Mouse (Mus musculus): ENCODE data around the gene Ptprk. TPM values are rescaled to one million over a fixed set of nuclear protein-coding genes. Genes with fewer than 3 reads are reported as not detected.
A peak's percentile ranks its signal among the peaks of the same experiment; 100 is the strongest.

Ptprk gene
- total RNA-seq, 2 experiments from 2014 or later, result 78.3 to 87.8 TPM

DNA sequence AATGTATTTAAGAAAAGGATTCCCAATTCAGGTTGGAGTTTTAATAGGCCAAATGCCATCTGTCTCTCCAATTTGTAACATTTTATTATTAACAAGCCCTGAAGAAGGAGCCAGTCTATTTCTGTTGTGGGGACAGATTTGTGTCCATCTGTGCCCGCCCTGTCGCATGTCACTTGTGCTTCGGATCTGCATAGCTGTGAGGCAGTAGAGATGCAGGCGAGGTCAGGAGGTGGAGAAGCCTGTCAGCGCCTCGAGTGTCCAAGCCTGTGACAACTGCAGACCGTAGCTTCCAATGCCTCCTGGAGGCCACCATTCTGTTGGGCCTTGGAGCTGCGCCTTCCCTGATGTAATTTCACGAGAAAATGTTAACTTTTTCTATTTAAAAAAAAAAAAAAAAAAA is 417.6 kb downstream of the Ptprk start:
- intact Hi-C loops (cut with DNase I), result no loop called here
- DNase-seq (ENCODE audit: low spot score in 2 of 2), result no peak

DNA sequence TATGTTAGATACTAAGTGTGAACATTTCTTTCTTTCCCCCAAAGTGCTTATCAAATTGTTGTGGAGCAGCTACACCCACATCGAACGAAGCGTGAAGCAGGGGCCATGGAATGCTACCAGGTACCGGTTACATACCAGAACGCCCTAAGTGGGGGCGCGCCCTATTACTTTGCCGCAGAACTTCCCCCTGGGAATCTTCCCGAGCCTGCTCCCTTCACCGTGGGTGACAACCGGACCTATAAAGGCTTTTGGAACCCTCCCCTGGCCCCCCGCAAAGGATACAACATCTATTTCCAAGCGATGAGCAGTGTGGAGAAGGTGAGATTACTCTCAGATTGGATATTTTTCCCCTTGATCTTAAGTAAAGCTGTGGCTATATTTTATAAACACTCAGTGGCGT is 418.2 kb downstream of the Ptprk start:
- no peak for DNase-seq (ENCODE audit: low spot score in 2 of 2)
- intact Hi-C loops (cut with DNase I), result no loop called here

GRCm38 (mm10) chr10:28493271-28493861 is 418.7 kb downstream of the Ptprk start:
- peak; percentile 56 to 85 for DNase-seq (ENCODE audit: low spot score in 2 of 2)
- intact Hi-C loops (cut with DNase I), result no loop called here

DNA sequence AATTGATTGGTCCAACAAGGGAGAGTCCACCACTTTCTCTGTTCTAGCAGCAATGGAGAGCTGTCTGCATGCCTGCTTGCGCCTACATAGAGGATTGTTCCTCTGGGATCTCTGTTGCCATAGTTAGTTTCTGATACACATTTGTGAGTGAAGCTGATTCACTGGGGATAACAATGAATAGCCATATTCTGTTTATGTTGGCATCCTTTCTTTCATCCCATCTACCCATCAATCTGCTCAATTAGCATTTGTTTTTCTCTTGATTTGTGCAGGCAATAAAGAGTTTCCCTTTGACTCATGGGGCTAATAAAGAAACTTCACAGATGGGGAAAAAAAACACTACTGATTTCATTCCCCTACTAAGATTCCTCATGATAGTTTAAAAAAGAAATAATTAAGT is 423.2 kb downstream of the Ptprk start:
- intact Hi-C loops (cut with DNase I), result no loop called here

GRCm38 (mm10) chr10:28498504-28498903 is 423.9 kb downstream of the Ptprk start:
- DNase-seq (ENCODE audit: low spot score in 2 of 2), result no peak
- intact Hi-C loops (cut with DNase I), result no loop called here

More for the DNA sequence above, 423.2 kb downstream of the Ptprk start:
- no peak for DNase-seq (ENCODE audit: low spot score in 2 of 2)

DNA sequence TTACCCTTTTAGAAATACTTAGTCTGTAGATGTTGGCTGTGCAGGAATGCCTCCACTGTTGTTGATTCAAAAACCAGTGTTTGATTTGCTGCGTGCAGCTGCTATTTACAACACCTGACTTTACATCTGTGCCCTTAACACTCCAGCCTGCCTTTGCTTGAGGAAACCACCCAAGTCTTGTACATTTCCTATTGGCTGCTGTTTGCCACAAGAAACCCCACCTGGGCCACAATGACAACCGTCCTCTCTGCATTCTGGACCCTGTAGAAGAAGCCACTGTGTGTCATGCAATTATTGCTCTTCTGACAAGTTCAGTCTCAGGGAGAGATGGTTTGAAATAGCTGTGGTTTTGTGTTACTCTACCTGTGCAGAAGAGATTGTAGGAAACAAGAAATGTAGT is 439.0 kb downstream of the Ptprk start:
- intact Hi-C loops (cut with DNase I), result no loop called here

DNA sequence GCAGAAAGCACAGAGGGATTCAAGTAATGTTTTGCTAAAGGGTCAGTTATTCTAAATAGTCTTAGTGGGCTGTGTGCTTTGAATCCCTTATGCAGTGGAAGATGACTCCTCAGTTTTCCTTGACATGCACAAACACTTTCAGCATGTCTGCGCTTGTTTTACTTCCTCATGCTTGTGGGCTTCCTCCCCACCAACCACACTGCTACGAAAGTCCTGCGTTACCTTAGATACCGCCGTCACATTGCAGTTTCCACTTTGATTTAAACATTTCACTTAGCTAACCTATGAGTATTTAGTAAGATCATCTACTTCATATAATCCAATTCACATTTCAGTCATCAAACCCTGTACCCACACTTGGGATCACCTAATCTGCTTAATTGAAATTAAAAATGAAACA is 441.5 kb downstream of the Ptprk start:
- intact Hi-C loops (cut with DNase I), result no loop called here
- no peak for DNase-seq (ENCODE audit: low spot score in 2 of 2)

More for the DNA sequence above, 439.0 kb downstream of the Ptprk start:
- DNase-seq (ENCODE audit: low spot score in 2 of 2), result no peak

- DNase-seq (ENCODE audit: low spot score in 2 of 2), result no peak
- intact Hi-C loops (cut with DNase I), result no loop called here
Measured at GRCm38 (mm10) chr10:28518297-28518696, 443.7 kb downstream of the Ptprk start.

DNA sequence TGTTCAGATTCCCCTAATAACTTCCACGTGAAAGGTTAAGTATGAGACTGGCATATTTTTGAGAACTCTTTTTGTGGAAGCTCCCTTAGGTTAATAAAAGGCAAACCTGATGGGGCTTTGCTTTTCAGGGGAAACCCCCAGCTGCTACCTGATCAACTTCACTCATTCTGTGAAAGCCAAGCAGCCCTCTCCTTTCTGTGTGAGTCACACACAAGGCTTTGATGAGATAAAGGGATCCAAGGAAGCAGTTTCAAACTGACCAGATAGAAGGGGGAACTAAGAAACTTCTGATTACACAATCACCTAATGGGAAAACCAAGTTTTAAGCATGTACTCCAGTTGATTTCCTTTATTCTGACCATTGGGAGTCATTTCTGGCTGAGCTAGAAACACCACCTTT is 445.2 kb downstream of the Ptprk start:
- no peak for DNase-seq (ENCODE audit: low spot score in 2 of 2)
- intact Hi-C loops (cut with DNase I), result no loop called here

GRCm38 (mm10) chr10:28523992-28524735 is 449.5 kb downstream of the Ptprk start:
- intact Hi-C loops (cut with DNase I), result no loop called here
- peak; percentile 24 to 34 for DNase-seq (ENCODE audit: low spot score in 2 of 2)

DNA sequence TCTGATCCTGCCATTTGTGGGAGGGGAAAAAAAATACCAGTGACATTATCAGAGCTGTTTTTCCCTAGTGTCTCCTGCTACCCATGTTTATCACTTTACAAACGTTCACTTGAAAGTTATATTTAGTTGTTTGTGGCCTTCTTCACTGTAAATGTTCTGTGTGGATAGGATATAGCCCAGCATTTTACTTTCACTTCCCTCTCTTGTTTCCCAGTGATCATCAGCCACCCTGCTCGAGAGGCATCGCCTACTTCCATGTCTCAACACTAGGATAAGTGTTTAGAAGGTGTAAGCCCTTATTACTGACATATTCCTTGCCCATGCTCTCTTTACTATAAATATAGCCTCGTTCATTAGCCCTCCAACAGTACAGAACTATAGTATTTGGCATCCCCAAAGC is 466.0 kb downstream of the Ptprk start:
- intact Hi-C loops (cut with DNase I), result no loop called here
- DNase-seq (ENCODE audit: low spot score in 2 of 2), result no peak

DNA sequence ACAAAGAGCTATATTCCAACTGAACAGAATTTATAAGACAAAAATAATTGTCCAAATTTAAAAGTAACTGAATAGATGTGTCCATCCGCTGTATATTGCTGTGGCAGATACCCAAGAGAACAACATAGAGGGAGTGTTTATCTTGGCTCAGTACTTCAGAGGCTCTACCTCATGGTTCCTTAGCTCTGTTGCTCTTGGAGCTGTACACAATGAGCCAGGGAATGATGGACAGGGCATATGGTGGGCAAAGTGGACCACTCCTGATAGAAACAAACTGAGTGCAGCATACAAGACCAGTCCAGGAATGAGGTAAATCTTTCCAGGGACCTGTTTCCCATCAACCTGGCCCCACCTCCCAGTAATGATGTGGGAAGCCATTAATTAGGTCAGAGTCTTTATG is 468.1 kb downstream of the Ptprk start:
- DNase-seq (ENCODE audit: low spot score in 2 of 2), result no peak
- intact Hi-C loops (cut with DNase I), result no loop called here

- intact Hi-C loops (cut with DNase I), result no loop called here
- DNase-seq (ENCODE audit: low spot score in 2 of 2), result no peak
Measured at GRCm38 (mm10) chr10:28550549-28550948, 475.9 kb downstream of the Ptprk start.

DNA sequence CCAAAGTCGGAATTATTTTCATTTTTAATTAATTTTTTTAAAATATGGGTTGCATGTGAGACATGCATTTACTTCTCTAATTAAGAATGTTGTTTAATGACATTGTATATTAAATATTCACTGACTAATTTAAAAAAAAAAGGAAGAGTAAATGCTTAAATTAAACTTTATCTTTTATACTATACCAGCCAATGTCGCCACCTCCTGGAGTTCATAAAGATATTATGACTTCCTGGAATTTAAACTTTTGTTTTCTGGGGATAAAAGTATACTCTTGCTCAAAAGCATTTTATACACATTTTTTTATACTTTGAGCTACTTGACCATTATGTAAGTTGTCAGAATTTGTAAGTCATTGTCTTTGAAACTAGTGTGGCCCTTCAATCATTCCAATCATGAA is 477.4 kb downstream of the Ptprk start:
- intact Hi-C loops (cut with DNase I), result no loop called here
- no peak for DNase-seq (ENCODE audit: low spot score in 2 of 2)

DNA sequence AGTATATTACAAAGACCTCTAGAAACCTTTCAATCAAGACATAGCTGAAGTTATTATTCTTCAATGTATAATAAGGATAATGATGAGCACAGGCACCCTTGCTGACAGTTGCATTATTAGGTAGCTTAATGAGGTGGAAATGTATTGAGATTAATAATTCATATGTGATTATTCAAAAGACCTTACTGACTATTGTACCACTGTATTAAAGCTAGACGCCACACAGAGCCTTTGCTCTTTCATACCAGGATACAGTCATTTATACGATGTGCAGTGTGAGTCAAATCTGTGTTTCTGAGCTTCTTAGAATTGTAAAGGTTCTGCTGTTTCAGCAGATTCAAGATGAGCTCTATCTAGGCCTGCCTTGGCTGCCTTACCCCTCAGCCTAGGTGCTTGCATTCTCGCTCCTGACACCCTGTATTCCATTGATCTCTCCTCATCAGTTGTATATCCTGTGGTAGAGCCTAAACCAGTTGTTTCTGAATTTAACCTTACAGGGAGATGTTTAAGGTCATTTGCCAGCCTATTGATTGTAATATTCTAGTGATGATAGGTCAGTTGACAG is 489.6 kb downstream of the Ptprk start:
- intact Hi-C loops (cut with DNase I), result no loop called here
- DNase-seq (ENCODE audit: low spot score in 2 of 2), result no peak

GRCm38 (mm10) chr10:28566378-28566777 is 491.8 kb downstream of the Ptprk start:
- intact Hi-C loops (cut with DNase I), result no loop called here

DNA sequence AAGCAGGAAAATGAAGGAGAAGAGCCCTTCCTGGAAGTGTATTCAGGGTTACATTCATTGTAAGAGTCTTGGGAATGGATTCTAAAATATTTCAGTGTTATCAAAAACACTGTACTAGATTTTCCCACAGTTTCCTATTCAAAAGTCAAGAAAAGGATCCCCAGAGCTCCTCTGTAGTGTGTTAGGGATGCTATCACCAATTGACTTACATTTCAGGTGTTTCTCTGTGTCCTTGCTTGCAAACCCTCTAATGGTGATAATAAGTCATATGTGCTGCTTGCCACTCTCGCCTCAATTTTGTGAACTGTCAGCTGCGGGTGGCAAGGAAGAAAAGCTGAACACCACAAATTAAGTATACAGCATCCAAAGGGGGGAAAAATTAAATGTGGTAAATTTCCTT is 492.2 kb downstream of the Ptprk start:
- no peak for DNase-seq (ENCODE audit: low spot score in 2 of 2)
- intact Hi-C loops (cut with DNase I), result no loop called here

More at GRCm38 (mm10) chr10:28566378-28566777, 491.8 kb downstream of the Ptprk start:
- DNase-seq (ENCODE audit: low spot score in 2 of 2), result no peak

DNA sequence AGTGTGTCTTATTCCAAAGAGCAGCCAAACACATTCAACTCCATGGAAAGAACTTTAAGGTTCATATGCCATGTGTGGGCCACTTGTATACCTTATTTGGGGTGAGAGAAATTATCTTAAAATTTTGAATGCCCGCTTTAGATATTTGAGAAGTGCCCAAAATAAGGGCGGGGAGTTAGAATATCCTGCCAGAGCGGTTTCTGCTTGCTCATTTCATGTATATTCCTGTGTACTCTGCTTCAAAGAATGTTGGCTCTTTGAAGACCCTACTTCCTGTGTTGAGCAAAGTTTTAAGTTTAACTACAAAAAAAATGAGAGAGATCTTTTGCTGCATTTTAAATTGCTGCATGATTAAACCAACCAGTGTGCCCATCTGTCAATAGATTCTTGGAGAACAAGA is 492.8 kb downstream of the Ptprk start:
- no peak for DNase-seq (ENCODE audit: low spot score in 2 of 2)

DNA sequence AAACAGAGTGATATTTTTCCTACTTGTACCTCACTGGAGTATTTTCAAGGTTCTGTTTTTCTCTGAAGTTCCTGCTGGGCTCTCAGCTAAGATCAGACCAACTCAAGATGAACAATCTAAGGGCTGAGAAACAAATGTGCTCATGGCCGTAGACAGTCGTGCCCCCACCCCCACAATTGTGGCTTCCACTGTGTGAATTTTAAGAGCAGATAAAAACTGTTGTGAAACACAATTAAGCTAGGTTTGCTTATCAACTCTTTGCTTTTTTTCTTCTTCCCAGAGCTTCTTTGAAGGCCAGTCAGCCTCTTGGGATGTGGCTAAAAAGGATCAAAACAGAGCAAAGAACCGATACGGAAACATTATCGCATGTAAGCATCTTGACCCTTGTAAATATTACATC is 493.4 kb downstream of the Ptprk start:
- DNase-seq (ENCODE audit: low spot score in 2 of 2), result no peak
- intact Hi-C loops (cut with DNase I), result no loop called here

More for the DNA sequence above, 492.8 kb downstream of the Ptprk start:
- intact Hi-C loops (cut with DNase I), result no loop called here

GRCm38 (mm10) chr10:28579596-28579995 is 505.0 kb downstream of the Ptprk start:
- intact Hi-C loops (cut with DNase I), result no loop called here
- DNase-seq (ENCODE audit: low spot score in 2 of 2), result no peak

GRCm38 (mm10) chr10:28586565-28587138 is 512.0 kb downstream of the Ptprk start:
- no peak for DNase-seq (ENCODE audit: low spot score in 2 of 2)
- intact Hi-C loops (cut with DNase I), result no loop called here
